Mouse (Mus musculus) thymus, adult 2 months (tissue): Measurements from ENCODE around the gene Mical2.

ENCODE experiments used
- CTCF ChIP-seq: fragments of 200-500 bp; IDR thresholded peaks from 2 replicates; pipeline ENCODE4 v1.5.1; 2012; ENCODE audit warnings: mild to moderate bottlenecking, control low read depth, low read length, moderate library complexity, borderline replicate concordance; ENCODE audit not compliant: control insufficient read depth, poor library complexity, insufficient read depth; ENCODE audit errors: extremely low read depth
- POLR2A ChIP-seq: fragments of 200-500 bp; IDR thresholded peaks from 2 replicates; pipeline ENCODE4 v1.6.1; 2012; ENCODE audit warnings: mild to moderate bottlenecking, low read length, control low read depth, moderate library complexity; ENCODE audit not compliant: control insufficient read depth, poor library complexity, insufficient read depth; ENCODE audit errors: extremely low read depth

DNA sequence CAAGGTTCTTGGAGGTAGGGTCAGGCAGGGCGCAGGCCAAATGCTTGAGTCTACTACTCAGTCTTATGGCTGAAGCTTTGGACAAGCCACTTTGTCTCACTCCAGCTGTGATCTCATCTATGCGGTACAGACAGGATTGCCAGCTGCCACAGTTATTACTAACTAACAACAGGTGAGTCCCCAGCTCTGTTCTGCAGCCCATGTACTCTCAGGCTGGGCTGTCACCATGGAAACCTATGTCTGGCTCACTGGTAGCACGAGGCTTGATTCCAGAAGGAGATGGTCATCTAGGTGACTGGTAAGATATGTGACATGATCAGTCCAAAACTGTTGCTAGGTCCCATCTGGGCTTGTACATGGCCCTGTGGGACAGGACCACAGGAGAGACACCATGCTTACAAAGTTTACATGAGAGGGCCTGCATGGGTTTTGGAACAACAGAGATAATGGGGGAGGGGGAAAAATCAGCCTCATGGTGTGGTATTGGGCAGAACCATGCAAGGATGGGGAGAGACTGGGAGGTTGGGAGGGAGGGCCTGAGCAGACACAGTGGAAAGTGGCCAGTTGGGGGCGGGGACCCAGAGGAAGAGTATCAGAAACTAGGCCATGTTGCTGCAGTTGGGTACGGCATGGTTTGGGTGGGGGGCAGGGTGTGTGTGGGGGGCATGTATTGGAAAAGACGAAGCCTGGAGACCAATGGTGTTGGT is 41.0 kb upstream of the Mical2 start:
- TF ChIP-seq POLR2A (no peak), CTCF (no peak)
